Mouse (Mus musculus): ENCODE measurements around the gene Gas1.

The Gas1 gene

GRCm38 (mm10) chr13:60177106-60177796 is at the start of gene Gas1:
Gene Gas1, minus strand, starts transcription at chr13:60177365.
- DNase-seq: no peak

- no peak for DNase-seq
Observed at GRCm38 (mm10) chr13:60226251-60226836, 49.2 kb upstream of the Gas1 start.

GRCm38 (mm10) chr13:60225736-60226135 is 48.6 kb upstream of the Gas1 start:
- no peak for DNase-seq

- no peak for DNase-seq
Observed at GRCm38 (mm10) chr13:60225276-60225675, 48.1 kb upstream of the Gas1 start.

- DNase-seq: no peak
Observed at GRCm38 (mm10) chr13:60223797-60224196, 46.6 kb upstream of the Gas1 start.

GRCm38 (mm10) chr13:60222336-60222735 is 45.2 kb upstream of the Gas1 start:
- DNase-seq: no peak

GRCm38 (mm10) chr13:60213896-60214295 is 36.7 kb upstream of the Gas1 start:
- DNase-seq: no peak

GRCm38 (mm10) chr13:60207135-60207601 is 30.0 kb upstream of the Gas1 start:
- DNase-seq: no peak

GRCm38 (mm10) chr13:60204746-60205145 is 27.6 kb upstream of the Gas1 start:
- DNase-seq: no peak

- no peak for DNase-seq
Observed at GRCm38 (mm10) chr13:60193273-60193672, 16.1 kb upstream of the Gas1 start.

GRCm38 (mm10) chr13:60189923-60190322 is 12.8 kb upstream of the Gas1 start:
- no peak for DNase-seq

- no peak for DNase-seq
Observed at GRCm38 (mm10) chr13:60188952-60189351, 11.8 kb upstream of the Gas1 start.

GRCm38 (mm10) chr13:60187276-60187675 is 10.1 kb upstream of the Gas1 start:
- no peak for DNase-seq

GRCm38 (mm10) chr13:60182346-60182745 is 5.2 kb upstream of the Gas1 start:
- DNase-seq: no peak

- no peak for DNase-seq
Observed at GRCm38 (mm10) chr13:60179641-60180040, 2.5 kb upstream of the Gas1 start.

GRCm38 (mm10) chr13:60178416-60178815 is 1.3 kb upstream of the Gas1 start:
- no peak for DNase-seq

- no peak for DNase-seq
Observed at GRCm38 (mm10) chr13:60177797-60178110, 589 bp upstream of the Gas1 start.

- DNase-seq: no peak
Observed at GRCm38 (mm10) chr13:60176776-60177105, 424 bp downstream of the Gas1 start.

GRCm38 (mm10) chr13:60176136-60176775 is 909 bp downstream of the Gas1 start:
- DNase-seq: no peak

- DNase-seq: no peak
Observed at GRCm38 (mm10) chr13:60175490-60176135, 1.6 kb downstream of the Gas1 start.

GRCm38 (mm10) chr13:60174953-60175352 is 2.2 kb downstream of the Gas1 start:
- DNase-seq: no peak

GRCm38 (mm10) chr13:60173591-60174524 is 3.3 kb downstream of the Gas1 start:
- DNase-seq: no peak

- no peak for DNase-seq
Observed at GRCm38 (mm10) chr13:60173186-60173585, 4.0 kb downstream of the Gas1 start.
